14 mouse cellular contexts compared by ENCODE assay signal in the genomic region with DNA sequence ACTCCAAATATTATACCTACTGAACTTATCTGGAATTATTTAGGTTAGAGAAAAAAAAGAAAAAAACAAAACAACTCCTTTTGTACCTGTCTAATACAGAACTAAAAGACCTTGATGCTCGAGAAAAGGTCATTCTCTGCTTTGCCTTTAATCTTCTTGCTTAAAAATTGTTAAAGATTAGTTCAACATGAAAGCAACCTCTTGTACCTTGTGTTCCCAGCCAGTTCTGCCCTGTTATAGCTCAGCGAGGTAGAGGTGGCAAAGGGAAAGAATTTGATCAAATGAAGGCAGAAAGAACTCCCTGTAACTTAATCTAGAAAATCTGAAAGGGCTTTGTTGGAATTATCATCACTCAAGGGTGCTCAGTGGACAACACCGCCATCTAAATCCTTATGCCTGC. TPM values are rescaled to one million over a fixed set of nuclear protein-coding genes. Genes with fewer than 3 reads are reported as not detected.
"Had no signal": no experiment of that assay in that cellular context is flagged by ENCODE, and none has a peak within 500 bp of the region (broad histone marks: within the 10 kb centered on the region; RNA-seq: fewer than 3 reads in every experiment).

No protein-coding gene starts in this region.

RNA-seq across cellular contexts. Expression of gene Gm47985, which starts 3.8 kb away (rescaled TPM):
- polyA plus RNA-seq: frontal cortex, adult 2 months; hindbrain, embryonic 15.5 days; hindbrain, postnatal 0 days had no signal

RNA-seq across cellular contexts. Expression of gene Gm8947, which starts 6.0 kb away (rescaled TPM):
- polyA plus RNA-seq: frontal cortex, adult 2 months; heart, adult 2 months; heart, embryonic 15.5 days; hindbrain, embryonic 11.5 days; hindbrain, embryonic 13.5 days; hindbrain, embryonic 15.5 days; hindbrain, postnatal 0 days; intestine, embryonic 16.5 days; limb, embryonic 10.5 days; limb, embryonic 12.5 days had no signal

RNA-seq across cellular contexts. Expression of gene Gm47995, which starts 12.1 kb away (rescaled TPM):
- polyA plus RNA-seq: frontal cortex, adult 2 months; heart, adult 2 months; heart, embryonic 13.5 days; heart, embryonic 15.5 days; heart, postnatal 0 days; hindbrain, embryonic 11.5 days; hindbrain, embryonic 13.5 days; hindbrain, embryonic 15.5 days; hindbrain, postnatal 0 days; intestine, embryonic 14.5 days; intestine, embryonic 16.5 days; limb, embryonic 10.5 days; limb, embryonic 12.5 days had no signal

RNA-seq across cellular contexts. Expression of gene 3110040M04Rik, which starts 17.7 kb away (rescaled TPM):
- polyA plus RNA-seq: frontal cortex, adult 2 months; heart, adult 2 months; heart, embryonic 13.5 days; heart, embryonic 15.5 days; heart, postnatal 0 days; hindbrain, embryonic 13.5 days; hindbrain, embryonic 15.5 days; hindbrain, postnatal 0 days; intestine, embryonic 16.5 days; limb, embryonic 10.5 days; limb, embryonic 12.5 days; limb, embryonic 14.5 days had no signal

RNA-seq across cellular contexts. Expression of gene Gm47996, which starts 23.7 kb away (rescaled TPM):
- polyA plus RNA-seq: frontal cortex, adult 2 months; heart, adult 2 months; heart, embryonic 13.5 days; heart, embryonic 15.5 days; heart, postnatal 0 days; hindbrain, embryonic 13.5 days; hindbrain, embryonic 15.5 days; hindbrain, postnatal 0 days; intestine, embryonic 14.5 days; intestine, embryonic 16.5 days; limb, embryonic 12.5 days had no signal
